Mouse (Mus musculus) olfactory bulb, adult 2 months (tissue): ENCODE results near the gene Speer4b. TPM values are rescaled to one million over a fixed set of nuclear protein-coding genes. Genes with fewer than 3 reads are reported as not detected.

Experiments
- H3K27ac ChIP-seq: fragments of 200-500 bp; 2 replicates; pipeline ENCODE4 v1.5.1; 2012; ENCODE audit warnings: low read depth, low read length; ENCODE audit not compliant: insufficient read depth
- H3K4me1 ChIP-seq: fragments of 200-500 bp; 2 replicates; pipeline ENCODE4 v1.6.1; 2012; ENCODE audit warnings: low read length; ENCODE audit not compliant: control insufficient read depth, insufficient read depth
- H3K4me3 ChIP-seq: fragments of 200-500 bp; 2 replicates; pipeline ENCODE4 v1.5.1; 2012; ENCODE audit warnings: mild to moderate bottlenecking, low read depth, low read length, moderate library complexity; ENCODE audit not compliant: insufficient read depth
- CTCF ChIP-seq: fragments of 200-500 bp; IDR thresholded peaks from 2 replicates; pipeline ENCODE4 v1.5.1; 2012; ENCODE audit warnings: low read depth, mild to moderate bottlenecking, low read length, moderate library complexity; ENCODE audit not compliant: insufficient read depth
- POLR2A ChIP-seq: fragments of 200-500 bp; IDR thresholded peaks from 2 replicates; pipeline ENCODE4 v1.6.1; 2012; ENCODE audit warnings: mild to moderate bottlenecking, low read depth, low read length, moderate library complexity; ENCODE audit not compliant: insufficient read depth
- WGBS: fragments of 180-500 bp; shearing (Covaris S2); methylation state at CpG from one replicate; pipeline ENCODE4 v1.1.7; 2018; 5-methylcytosine and 5-hydroxymethylcytosine counted together
- polyA plus RNA-seq: library from polyadenylated mRNA; stranded (reverse); fragments of >200 nt; gene quantifications from 2 replicates; pipeline ENCODE4 v1.2.4, GENCODE M21; 2012; ENCODE audit warnings: low replicate concordance; ENCODE audit not compliant: missing spikeins, insufficient read depth, insufficient read length

Speer4b gene
- polyA plus RNA-seq, 1 experiment: not detected

GRCm38 (mm10) chr5:27456981-27457380 lies 44.3 kb downstream of the Speer4b start:
- Histone ChIP-seq H3K4me1 (peaks cover 3% of the 10 kb centered on the region; the same call in 1 of the 2 replicates), H3K27ac (peak overlapping the region; percentile 10; the same call in 1 of the 2 replicates), H3K4me3 (no peak overlapping the region)
- 43% methylated on average over 1 of the region's 1 CpGs for WGBS
- TF ChIP-seq POLR2A: no peak
- no peak for TF ChIP-seq CTCF

- 81% methylated on average over 3 of the region's 3 CpGs for WGBS
- no peak overlapping the region for H3K4me3 ChIP-seq
- H3K4me1 ChIP-seq: peaks cover 3% of the 10 kb centered on the region; the same call in 1 of the 2 replicates
- TF ChIP-seq POLR2A (no peak), CTCF (no peak)
- H3K27ac ChIP-seq: no peak overlapping the region
Observed at GRCm38 (mm10) chr5:27454386-27454785, 46.9 kb downstream of the Speer4b start.

- no peak for TF ChIP-seq POLR2A
- no peak for TF ChIP-seq CTCF
- Histone ChIP-seq H3K27ac (no peak overlapping the region), H3K4me1 (peaks cover 3% of the 10 kb centered on the region; the same call in 1 of the 2 replicates), H3K4me3 (no peak overlapping the region)
- 31% methylated on average over 3 of the region's 3 CpGs for WGBS
Observed at GRCm38 (mm10) chr5:27453201-27453845, 47.9 kb downstream of the Speer4b start.
